Mouse (Mus musculus): ENCODE data around the gene Fyco1.
"Not testable (repeated sequence)": the region's sequence is repeated elsewhere in the genome, so short reads cannot be mapped to it uniquely, and the experiment has no call there.

GRCm38 (mm10) chr9:123749687-123750086 lies 102.0 kb downstream of the Fyco1 start:
- not testable (repeated sequence) for TF ChIP-seq USF1 (IDR thresholded peaks at IDR 0.05; ENCODE audit: low read depth); MAX (IDR thresholded peaks at IDR 0.05; ENCODE audit: low read depth); POLR2A (IDR thresholded peaks at IDR 0.05; ENCODE audit: insufficient read length, low read depth); MYOG (IDR thresholded peaks at IDR 0.05; ENCODE audit: control insufficient read depth in 1 of 3, insufficient read depth in 1 of 3, insufficient read length in 2 of 3, low read depth in 2 of 3)
